Mouse (Mus musculus) embryonic facial prominence, embryonic 15.5 days (tissue): ENCODE data around the gene Grm8. TPM values are rescaled to one million over a fixed set of nuclear protein-coding genes. Genes with fewer than 3 reads are reported as not detected.

Source experiments
- ATAC-seq: fragments of 200-750 bp; cut with Nextera tagmentation; 2 replicates; pipeline ENCODE4 v1.8.0; 2017; ENCODE audit warnings: low read depth, moderate TSS enrichment; ENCODE audit not compliant: insufficient number of reproducible peaks, low FRiP score, low TSS enrichment
- H3K27ac ChIP-seq: fragments of 300-500 bp; sonication (generic); replicated peaks from 2 replicates; pipeline ENCODE4 v1.5.1; 2015; ENCODE audit warnings: mild to moderate bottlenecking, inconsistent platforms
- H3K27me3 ChIP-seq: fragments of 300-500 bp; sonication (generic); 2 replicates; pipeline ENCODE4 v1.6.1; 2015; ENCODE audit warnings: inconsistent platforms
- H3K36me3 ChIP-seq: fragments of 300-500 bp; sonication (generic); 2 replicates; pipeline ENCODE4 v1.6.1; 2015; ENCODE audit warnings: mild to moderate bottlenecking, inconsistent platforms
- H3K4me1 ChIP-seq: fragments of 300-500 bp; sonication (generic); 2 replicates; pipeline ENCODE4 v1.6.1; 2015; ENCODE audit warnings: inconsistent platforms
- H3K4me2 ChIP-seq: fragments of 300-500 bp; sonication (generic); replicated peaks from 2 replicates; pipeline ENCODE4 v1.6.1; 2015; ENCODE audit warnings: mild to moderate bottlenecking, inconsistent platforms
- H3K4me3 ChIP-seq: fragments of 300-500 bp; sonication (generic); replicated peaks from 2 replicates; pipeline ENCODE4 v1.5.1; 2015; ENCODE audit warnings: mild to moderate bottlenecking, inconsistent platforms
- H3K9ac ChIP-seq: fragments of 300-500 bp; sonication (generic); 2 replicates; pipeline ENCODE4 v1.6.1; 2015; ENCODE audit warnings: inconsistent platforms
- H3K9me3 ChIP-seq: fragments of 300-500 bp; sonication (generic); replicated peaks from 2 replicates; pipeline ENCODE4 v1.6.1; 2016; ENCODE audit warnings: inconsistent platforms
- WGBS: fragments of 180-500 bp; shearing (Covaris S2); methylation state at CpG from one replicate; pipeline ENCODE4 v1.1.7; 2015; 5-methylcytosine and 5-hydroxymethylcytosine counted together
- polyA plus RNA-seq: library from polyadenylated mRNA; unstranded; fragments of >200 nt; fragmentation: Nextera tagmentation; extraction: Ambion mirVana; gene quantifications from 2 replicates; pipeline ENCODE4 v1.2.1, GENCODE M21; 2015

Grm8 gene
- polyA plus RNA-seq, 1 experiment from 2014 or later = 1.9 TPM

DNA sequence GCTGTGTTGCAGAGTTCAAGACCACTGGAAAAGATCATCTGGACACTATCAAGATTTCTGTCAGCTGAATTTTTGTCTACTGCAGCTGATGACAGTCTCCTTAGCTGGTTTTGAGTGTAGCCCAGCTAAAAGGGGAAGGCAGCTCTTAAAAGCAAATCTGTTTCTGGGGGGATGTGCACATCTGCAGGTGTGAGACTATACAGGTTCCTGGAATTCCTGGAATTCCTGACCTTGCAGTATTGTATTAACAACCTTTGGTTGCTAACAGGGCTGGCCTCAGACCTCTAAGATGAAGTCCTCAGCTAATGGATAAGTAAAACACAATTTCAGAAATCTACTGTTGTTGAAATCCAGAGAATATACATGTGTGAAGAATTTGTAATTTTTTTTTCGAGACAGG lies 788.7 kb downstream of the Grm8 start:
- Histone ChIP-seq H3K27ac (no peak overlapping the region), H3K9ac (no peak overlapping the region), H3K4me3 (no peak overlapping the region), H3K36me3 (no peaks in the 10 kb centered on the region), H3K9me3 (no peaks in the 10 kb centered on the region), H3K4me1 (no peaks in the 10 kb centered on the region), H3K27me3 (no peaks in the 10 kb centered on the region), H3K4me2 (no peak overlapping the region)
- 74% methylated on average over 1 of the region's 1 CpGs for WGBS
- ATAC-seq = no peak

- Histone ChIP-seq H3K9ac (no peak overlapping the region), H3K27ac (no peak overlapping the region), H3K4me1 (no peaks in the 10 kb centered on the region), H3K4me2 (no peak overlapping the region), H3K27me3 (no peaks in the 10 kb centered on the region), H3K36me3 (no peaks in the 10 kb centered on the region), H3K9me3 (no peaks in the 10 kb centered on the region), H3K4me3 (no peak overlapping the region)
- no peak for ATAC-seq
- WGBS = 73% methylated on average over 4 of the region's 4 CpGs
These were observed 794.8 kb downstream of the Grm8 start for GRCm38 (mm10) chr6:27340131-27340530.

GRCm38 (mm10) chr6:27318575-27318974 lies 816.4 kb downstream of the Grm8 start:
- Histone ChIP-seq H3K9me3 (no peaks in the 10 kb centered on the region), H3K27me3 (no peaks in the 10 kb centered on the region), H3K4me3 (no peak overlapping the region), H3K27ac (no peak overlapping the region), H3K36me3 (no peaks in the 10 kb centered on the region), H3K9ac (no peak overlapping the region), H3K4me1 (no peaks in the 10 kb centered on the region), H3K4me2 (no peak overlapping the region)
- 76% methylated on average over 1 of the region's 1 CpGs for WGBS
- ATAC-seq = no peak

- WGBS = 67% methylated on average over 3 of the region's 3 CpGs
- Histone ChIP-seq H3K9ac (no peak overlapping the region), H3K4me1 (no peaks in the 10 kb centered on the region), H3K27ac (no peak overlapping the region), H3K4me3 (no peak overlapping the region), H3K9me3 (no peaks in the 10 kb centered on the region), H3K36me3 (no peaks in the 10 kb centered on the region), H3K4me2 (no peak overlapping the region), H3K27me3 (no peaks in the 10 kb centered on the region)
- ATAC-seq = no peak
These were observed 817.6 kb downstream of the Grm8 start for GRCm38 (mm10) chr6:27317422-27317821.

DNA sequence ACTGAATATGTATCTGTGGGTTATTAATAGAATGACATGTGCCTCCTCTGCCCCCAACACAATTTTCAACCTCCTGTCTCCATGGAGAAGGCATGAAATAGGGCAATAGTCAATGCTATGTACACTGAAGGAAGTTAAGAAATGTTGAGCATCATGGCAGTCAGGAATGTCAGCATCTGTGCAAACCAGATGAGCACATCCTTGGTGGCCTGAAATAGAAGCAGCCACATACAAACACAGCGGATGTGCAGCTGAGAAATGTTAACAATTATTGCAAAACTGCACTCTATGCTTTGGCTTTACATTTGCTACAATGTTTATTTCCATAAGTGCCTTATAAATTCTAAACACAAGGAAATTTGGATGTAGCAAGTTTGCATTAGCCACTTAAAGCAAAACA lies 819.0 kb downstream of the Grm8 start:
- no peak overlapping the region for H3K4me3 ChIP-seq
- H3K27ac ChIP-seq = no peak overlapping the region
- ATAC-seq = no peak
- H3K9ac ChIP-seq = no peak overlapping the region
- no peaks in the 10 kb centered on the region for H3K4me1 ChIP-seq
- 59% methylated on average over 1 of the region's 1 CpGs for WGBS
- H3K27me3 ChIP-seq = no peaks in the 10 kb centered on the region
- H3K9me3 ChIP-seq = no peaks in the 10 kb centered on the region
- H3K4me2 ChIP-seq = no peak overlapping the region
- no peaks in the 10 kb centered on the region for H3K36me3 ChIP-seq

- H3K4me1 ChIP-seq = no peaks in the 10 kb centered on the region
- ATAC-seq = no peak
- no peaks in the 10 kb centered on the region for H3K36me3 ChIP-seq
- WGBS = 79% methylated on average over 5 of the region's 5 CpGs
- H3K9ac ChIP-seq = no peak overlapping the region
- H3K9me3 ChIP-seq = no peaks in the 10 kb centered on the region
- no peaks in the 10 kb centered on the region for H3K27me3 ChIP-seq
- no peak overlapping the region for H3K4me2 ChIP-seq
- no peak overlapping the region for H3K4me3 ChIP-seq
- H3K27ac ChIP-seq = no peak overlapping the region
These were observed 820.5 kb downstream of the Grm8 start for GRCm38 (mm10) chr6:27314273-27315009.

DNA sequence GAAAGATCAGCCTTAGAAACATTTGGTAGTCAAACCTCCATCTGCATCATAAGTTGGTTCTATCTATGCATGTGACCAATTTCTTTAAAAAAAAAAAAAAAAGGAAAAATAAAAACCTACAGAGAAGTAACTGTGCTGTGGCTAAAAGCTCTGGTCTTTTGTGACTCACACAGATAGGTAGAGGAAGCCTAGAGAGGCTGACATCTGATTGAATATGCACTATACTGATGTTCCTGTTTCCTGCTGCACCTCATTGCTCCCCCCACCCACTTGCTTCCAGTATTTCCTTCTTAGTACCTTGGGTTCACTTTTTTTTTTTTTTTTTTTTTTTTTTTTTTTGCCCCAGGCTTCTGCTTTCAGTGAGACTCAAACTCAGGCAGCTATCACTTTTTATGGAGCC lies 824.6 kb downstream of the Grm8 start:
- H3K4me3 ChIP-seq = no peak overlapping the region
- no peak overlapping the region for H3K27ac ChIP-seq
- no peaks in the 10 kb centered on the region for H3K36me3 ChIP-seq
- no peak for ATAC-seq
- no peak overlapping the region for H3K4me2 ChIP-seq
- no peak overlapping the region for H3K9ac ChIP-seq
- H3K27me3 ChIP-seq = no peaks in the 10 kb centered on the region
- no peaks in the 10 kb centered on the region for H3K4me1 ChIP-seq
- H3K9me3 ChIP-seq = no peaks in the 10 kb centered on the region

DNA sequence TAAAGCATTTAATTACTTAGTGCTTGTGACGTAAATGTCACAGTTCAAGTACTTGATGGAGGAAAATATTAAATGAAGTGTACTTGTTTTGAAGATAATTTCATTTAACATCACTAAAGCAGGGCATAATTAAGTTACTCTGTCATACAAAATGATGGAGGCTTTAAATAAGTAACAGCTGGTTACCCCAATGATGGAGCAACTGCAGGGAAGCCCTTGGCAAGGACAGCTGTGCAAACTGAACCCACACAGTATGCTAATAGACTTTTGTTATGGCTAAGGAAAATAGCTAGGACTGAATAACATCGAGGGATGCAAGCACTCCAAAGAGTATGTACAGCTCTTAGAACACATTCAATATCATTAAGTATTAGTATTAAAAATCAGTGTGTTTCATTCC lies 829.6 kb downstream of the Grm8 start:
- ATAC-seq = no peak
- 34% methylated on average over 2 of the region's 2 CpGs for WGBS
- H3K4me1 ChIP-seq = no peaks in the 10 kb centered on the region
- H3K4me2 ChIP-seq = no peak overlapping the region
- no peak overlapping the region for H3K9ac ChIP-seq
- no peak overlapping the region for H3K27ac ChIP-seq
- no peaks in the 10 kb centered on the region for H3K9me3 ChIP-seq
- H3K4me3 ChIP-seq = no peak overlapping the region
- H3K27me3 ChIP-seq = no peaks in the 10 kb centered on the region
- H3K36me3 ChIP-seq = no peaks in the 10 kb centered on the region

- ATAC-seq = no peak
- no peaks in the 10 kb centered on the region for H3K4me1 ChIP-seq
- no peaks in the 10 kb centered on the region for H3K9me3 ChIP-seq
- H3K36me3 ChIP-seq = no peaks in the 10 kb centered on the region
- H3K4me3 ChIP-seq = no peak overlapping the region
- H3K4me2 ChIP-seq = no peak overlapping the region
- H3K27ac ChIP-seq = no peak overlapping the region
- no peak overlapping the region for H3K9ac ChIP-seq
- no peaks in the 10 kb centered on the region for H3K27me3 ChIP-seq
These were observed 870.0 kb downstream of the Grm8 start for GRCm38 (mm10) chr6:27264972-27265371.

GRCm38 (mm10) chr6:27262611-27263010 lies 872.4 kb downstream of the Grm8 start:
- no peak for ATAC-seq
- no peaks in the 10 kb centered on the region for H3K4me1 ChIP-seq
- no peaks in the 10 kb centered on the region for H3K9me3 ChIP-seq
- H3K4me3 ChIP-seq = no peak overlapping the region
- H3K36me3 ChIP-seq = no peaks in the 10 kb centered on the region
- no peak overlapping the region for H3K27ac ChIP-seq
- H3K9ac ChIP-seq = no peak overlapping the region
- no peaks in the 10 kb centered on the region for H3K27me3 ChIP-seq
- H3K4me2 ChIP-seq = no peak overlapping the region

DNA sequence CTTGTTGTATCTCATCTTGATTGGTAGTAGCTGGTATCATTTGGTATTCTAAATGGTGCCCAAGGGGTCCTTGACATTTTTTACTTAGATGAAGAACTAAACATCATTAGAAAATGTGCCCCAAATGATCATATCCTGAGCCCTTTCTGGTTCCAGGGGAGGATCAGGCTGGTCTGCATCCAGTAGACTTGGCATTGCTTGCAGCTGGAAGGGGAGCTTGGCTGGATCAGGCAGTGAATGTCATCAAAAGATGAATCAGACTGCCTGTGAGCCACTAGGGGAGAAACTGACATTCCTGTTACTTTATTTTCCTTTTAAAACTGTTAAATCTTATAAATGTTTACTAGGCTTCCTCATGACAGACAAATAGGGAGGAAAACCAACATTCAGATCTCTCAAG lies 894.6 kb downstream of the Grm8 start:
- no peaks in the 10 kb centered on the region for H3K4me1 ChIP-seq
- no peak overlapping the region for H3K4me3 ChIP-seq
- no peaks in the 10 kb centered on the region for H3K27me3 ChIP-seq
- no peaks in the 10 kb centered on the region for H3K36me3 ChIP-seq
- no peak overlapping the region for H3K27ac ChIP-seq
- no peak overlapping the region for H3K9ac ChIP-seq
- no peak overlapping the region for H3K4me2 ChIP-seq
- H3K9me3 ChIP-seq = no peaks in the 10 kb centered on the region
- no peak for ATAC-seq

DNA sequence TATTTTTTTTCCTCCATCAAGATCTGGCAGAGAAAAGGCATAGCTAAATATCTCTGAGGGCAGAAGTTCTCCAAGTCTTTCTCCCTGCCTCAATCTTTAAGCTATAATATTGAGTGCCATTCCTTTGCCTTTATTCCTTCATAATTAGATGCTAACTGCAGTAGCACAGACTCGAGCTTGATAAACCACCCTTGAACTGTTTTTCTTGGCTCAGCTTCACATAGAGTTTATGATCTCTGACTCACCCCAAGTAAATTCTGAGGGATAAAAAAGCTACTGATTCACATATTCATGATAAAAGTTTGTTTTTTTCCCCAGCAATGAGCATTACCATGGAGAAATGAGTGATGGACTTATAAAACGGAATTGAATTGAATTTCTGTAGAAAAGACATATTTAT lies 895.0 kb downstream of the Grm8 start:
- WGBS = 51% methylated on average over 2 of the region's 2 CpGs
- Histone ChIP-seq H3K27ac (no peak overlapping the region), H3K4me3 (no peak overlapping the region), H3K4me2 (no peak overlapping the region), H3K9ac (no peak overlapping the region), H3K9me3 (no peaks in the 10 kb centered on the region), H3K27me3 (no peaks in the 10 kb centered on the region), H3K36me3 (no peaks in the 10 kb centered on the region), H3K4me1 (no peaks in the 10 kb centered on the region)
- ATAC-seq = no peak
